ENCODE assay signal across 27 mouse cellular contexts in genomic region chr19:16841516-16842249, GRCm38 (mm10). TPM values are rescaled to one million over a fixed set of nuclear protein-coding genes. Genes with fewer than 3 reads are reported as not detected.
DNase-seq lines count a peak whose midpoint lies in the region; ATAC-seq and TF ChIP-seq lines count a peak whose summit lies in the region.
"Had no signal": no experiment of that assay in that cellular context is flagged by ENCODE, and none has a peak within 500 bp of the region (broad histone marks: within the 10 kb centered on the region; RNA-seq: fewer than 3 reads in every experiment).

No protein-coding gene starts in this region.

- H3K36me3 ChIP-seq in midbrain, embryonic 12.5 days = no peaks in the 10 kb centered on the region
- no peaks in the 10 kb centered on the region for H3K36me3 ChIP-seq in midbrain, postnatal 0 days (ENCODE audit: insufficient read depth, low read length)
- no peaks in the 10 kb centered on the region for H3K36me3 ChIP-seq in forebrain, embryonic 14.5 days (ENCODE audit: control insufficient read depth, insufficient read depth, low read length)
- H3K36me3 ChIP-seq: embryonic facial prominence, embryonic 13.5 days; G1E; heart, embryonic 15.5 days; hindbrain, embryonic 10.5 days; hindbrain, embryonic 15.5 days had no signal

- intact Hi-C loops in heart, postnatal 36 days (cut with DNase I) = no loop called here

- H3K4me2 ChIP-seq in midbrain, embryonic 12.5 days (replicated peaks) = peak overlapping the region; percentile 25; the same call in 1 of the 2 replicates
- no peak overlapping the region for H3K4me2 ChIP-seq in midbrain, postnatal 0 days (ENCODE audit: low read depth, low read length, poor library complexity, severe bottlenecking)
- H3K4me2 ChIP-seq in forebrain, embryonic 14.5 days (ENCODE audit: low read length) = 0 out of 2 replicates have a peak overlapping the region, but pooled peaks have one; percentile 2
- H3K4me2 ChIP-seq: embryonic facial prominence, embryonic 13.5 days; heart, embryonic 11.5 days; heart, embryonic 15.5 days; hindbrain, embryonic 15.5 days had no signal

- H3K27me3 ChIP-seq in midbrain, embryonic 12.5 days = no peaks in the 10 kb centered on the region
- no peaks in the 10 kb centered on the region for H3K27me3 ChIP-seq in midbrain, postnatal 0 days (ENCODE audit: insufficient read depth, low read length)
- no peaks in the 10 kb centered on the region for H3K27me3 ChIP-seq in forebrain, embryonic 14.5 days (replicated peaks; ENCODE audit: control insufficient read depth, insufficient read depth, low read length)
- H3K27me3 ChIP-seq: embryonic facial prominence, embryonic 13.5 days; heart, embryonic 15.5 days; hindbrain, embryonic 15.5 days had no signal

- no peak overlapping the region for H3K4me3 ChIP-seq in midbrain, embryonic 12.5 days
- H3K4me3 ChIP-seq in midbrain, postnatal 0 days (ENCODE audit: low read depth, low read length) = no peak overlapping the region
- no peak overlapping the region for H3K4me3 ChIP-seq in forebrain, embryonic 14.5 days (ENCODE audit: low read depth, low read length)
- H3K4me3 ChIP-seq in lung, adult 2 months (replicated peaks; ENCODE audit: extremely low read depth, low read depth, low read length) = no peak overlapping the region
- H3K4me3 ChIP-seq: embryonic facial prominence, embryonic 13.5 days; heart, embryonic 15.5 days; hindbrain, embryonic 10.5 days; hindbrain, embryonic 15.5 days had no signal

- no peak overlapping the region for H3K27ac ChIP-seq in midbrain, embryonic 12.5 days (replicated peaks)
- no peak overlapping the region for H3K27ac ChIP-seq in midbrain, postnatal 0 days (ENCODE audit: low read depth, low read length)
- no peak overlapping the region for H3K27ac ChIP-seq in forebrain, embryonic 14.5 days (ENCODE audit: low read depth, low read length)
- H3K27ac ChIP-seq: embryonic facial prominence, embryonic 13.5 days; heart, embryonic 15.5 days; hindbrain, embryonic 10.5 days; hindbrain, embryonic 15.5 days had no signal

- no peak for TF ChIP-seq POLR2A in brain, embryonic 14.5 days (IDR thresholded peaks at IDR 0.05; ENCODE audit: borderline replicate concordance, extremely low read depth, insufficient read depth, insufficient read length, poor library complexity, severe bottlenecking)
- TF ChIP-seq POLR2A in lung, adult 2 months (IDR thresholded peaks at IDR 0.05; ENCODE audit: borderline replicate concordance, extremely low read depth, low read depth, low read length) = no peak

- H3K9me3 ChIP-seq in midbrain, embryonic 12.5 days = 0 out of 2 replicates have a peak, but pooled peaks cover 3% of the 10 kb centered on the region
- H3K9me3 ChIP-seq in midbrain, postnatal 0 days (ENCODE audit: low read length) = no peaks in the 10 kb centered on the region
- no peaks in the 10 kb centered on the region for H3K9me3 ChIP-seq in forebrain, embryonic 14.5 days (replicated peaks; ENCODE audit: control insufficient read depth, low read length)
- H3K9me3 ChIP-seq: embryonic facial prominence, embryonic 13.5 days; G1E; heart, embryonic 15.5 days; hindbrain, embryonic 10.5 days; hindbrain, embryonic 15.5 days had no signal

- peaks cover 14% of the 10 kb centered on the region for H3K4me1 ChIP-seq in midbrain, embryonic 12.5 days
- H3K4me1 ChIP-seq in midbrain, postnatal 0 days (ENCODE audit: insufficient read depth, low read length) = no peaks in the 10 kb centered on the region
- peaks cover 9% of the 10 kb centered on the region; the same call in 1 of the 2 replicates for H3K4me1 ChIP-seq in forebrain, embryonic 14.5 days (ENCODE audit: control insufficient read depth, insufficient read depth, low read length)
- no peaks in the 10 kb centered on the region for H3K4me1 ChIP-seq in lung, adult 2 months (ENCODE audit: control insufficient read depth, insufficient read depth, low read length)
- H3K4me1 ChIP-seq: embryonic facial prominence, embryonic 13.5 days; heart, embryonic 15.5 days; hindbrain, embryonic 15.5 days had no signal

- peak; percentile 82 for ATAC-seq in midbrain, embryonic 12.5 days (ENCODE audit: low FRiP score, low read depth)
- ATAC-seq in midbrain, postnatal 0 days (ENCODE audit: low FRiP score) = no peak
- peak; percentile 61; the same call in 1 of the 2 replicates for ATAC-seq in forebrain, embryonic 14.5 days
- ATAC-seq: CD4-positive, CD25-positive, alpha-beta regulatory T cell, adult 4 months; intestine, embryonic 16.5 days had no signal

- DNase-seq in embryo, embryonic 10.5 days (ENCODE audit: low spot score) = peak; percentile 6
- DNase-seq in embryo, embryonic 9.5 days (ENCODE audit: extremely low spot score) = no peak
- no peak for DNase-seq in midbrain, postnatal 0 days (ENCODE audit: low spot score)
- peak; percentile 71 for DNase-seq in brain, embryonic 14.5 days (ENCODE audit: low read depth)
- DNase-seq in forebrain, embryonic 14.5 days (ENCODE audit: low spot score) = peak; percentile 37
- DNase-seq in heart, postnatal 36 days = no peak
- DNase-seq in lung, adult 2 months = no peak
- DNase-seq: adrenal gland, postnatal 10 days; B cell, adult 2 months; cerebellum, adult 11-12 months; cerebellum, adult 9-10 months; cerebellum, postnatal 36 days; gastrocnemius, postnatal 10 days; heart, adult 18-20 months; heart, postnatal 14 days had no signal

- WGBS in midbrain, embryonic 12.5 days = 8% methylated on average over 9 of the region's 9 CpGs
- WGBS in midbrain, postnatal 0 days = 14% methylated on average over 9 of the region's 9 CpGs
- WGBS in forebrain, embryonic 14.5 days = 2% methylated on average over 9 of the region's 9 CpGs
- 56% methylated on average over 9 of the region's 9 CpGs for WGBS in lung, adult 2 months

- H3K9ac ChIP-seq in midbrain, embryonic 12.5 days (replicated peaks) = no peak overlapping the region
- H3K9ac ChIP-seq in midbrain, postnatal 0 days (replicated peaks; ENCODE audit: low read length, poor library complexity, severe bottlenecking) = no peak overlapping the region
- H3K9ac ChIP-seq in forebrain, embryonic 14.5 days (ENCODE audit: low read length) = no peak overlapping the region
- H3K9ac ChIP-seq: embryonic facial prominence, embryonic 13.5 days; heart, embryonic 15.5 days; hindbrain, embryonic 15.5 days had no signal

- no peak for TF ChIP-seq CTCF in midbrain, postnatal 0 days (IDR thresholded peaks at IDR 0.05)
- TF ChIP-seq CTCF in brain, embryonic 14.5 days (IDR thresholded peaks at IDR 0.05; ENCODE audit: borderline replicate concordance, extremely low read depth, insufficient read depth, insufficient read length) = no peak
- TF ChIP-seq CTCF in lung, adult 2 months (IDR thresholded peaks at IDR 0.05; ENCODE audit: insufficient read depth, low read length) = no peak

RNA-seq across cellular contexts. Expression of gene Foxb2, which starts 31.9 kb away (rescaled TPM):
- 0.59 and 0.76 TPM in 2 replicates for polyA plus RNA-seq in midbrain, embryonic 12.5 days (2016; fragmentation: Nextera tagmentation; extraction: Ambion mirVana)
- 0.28 TPM in 1 of 2 replicates, not detected in the other for total RNA-seq in midbrain, postnatal 0 days (2014; rRNA removed)
- 0.26 and 0.47 TPM in 2 replicates for polyA plus RNA-seq in midbrain, postnatal 0 days (2015; fragmentation: Nextera tagmentation; extraction: Ambion mirVana)
- polyA plus RNA-seq in brain, embryonic 14.5 days (2012; rRNA removed) = 0.54 and 2.1 TPM in 2 replicates
- 0.15 and 0.23 TPM in 2 replicates for polyA plus RNA-seq in forebrain, embryonic 14.5 days (2014; fragmentation: Nextera tagmentation; extraction: Ambion mirVana)
- total RNA-seq in heart, postnatal 36 days (2021) = not detected
- not detected in 2 replicates for polyA plus RNA-seq in lung, adult 2 months (2012; rRNA removed)
- total RNA-seq: adrenal gland, postnatal 10 days; adrenal gland, postnatal 4 days; gastrocnemius, postnatal 10 days; gastrocnemius, postnatal 4 days; heart, adult 18-20 months; heart, postnatal 14 days had no signal
- polyA plus RNA-seq: CD4-positive, CD25-positive, alpha-beta regulatory T cell, adult 4 months; embryonic facial prominence, embryonic 13.5 days; frontal cortex, adult 2 months; G1E; heart, embryonic 11.5 days; heart, embryonic 15.5 days; intestine, embryonic 16.5 days had no signal

Comparison
In these comparisons a context has a peak if more than half of its experiments do, and no peak if none do; other contexts are left out.
1. DNase-seq: peak in embryo, embryonic 10.5 days (single experiment), brain, embryonic 14.5 days (single experiment) and forebrain, embryonic 14.5 days (single experiment); none in embryo, embryonic 9.5 days (single experiment), midbrain, postnatal 0 days (single experiment), heart, postnatal 36 days (0 of 2) and lung, adult 2 months (single experiment).